Mouse (Mus musculus) myocyte (in vitro differentiated cells): Measurements from ENCODE around the gene C1qtnf12. TPM values are rescaled to one million over a fixed set of nuclear protein-coding genes. Genes with fewer than 3 reads are reported as not detected.

Experiments used
- H3K27me3 ChIP-seq: one replicate; pipeline ENCODE4 v1.6.1; 2011; ENCODE audit not compliant: control insufficient read depth, insufficient read depth, insufficient read length
- H3K36me3 ChIP-seq: one replicate; pipeline ENCODE4 v1.6.1; 2011; ENCODE audit not compliant: control insufficient read depth, insufficient read depth
- H3K4me2 ChIP-seq: one replicate; pipeline ENCODE4 v1.6.1; 2011; ENCODE audit warnings: low read depth, control low read depth
- H3K4me3 ChIP-seq: one replicate; pipeline ENCODE4 v1.5.1; 2011; ENCODE audit warnings: mild to moderate bottlenecking, control low read depth, moderate library complexity
- H3K79me2 ChIP-seq: one replicate; pipeline ENCODE4 v1.6.1; 2011; ENCODE audit not compliant: control insufficient read depth, insufficient read depth
- H3ac ChIP-seq: one replicate; pipeline ENCODE4 v1.6.1; 2011; ENCODE audit not compliant: control insufficient read depth, insufficient read length
- CEBPB ChIP-seq: IDR thresholded peaks from 2 replicates; pipeline ENCODE4 v1.6.1; 2011; ENCODE audit warnings: mild to moderate bottlenecking, moderate library complexity; ENCODE audit not compliant: poor library complexity, insufficient read depth, severe bottlenecking
- E2F4 ChIP-seq: IDR thresholded peaks from one replicate; pipeline ENCODE4 v1.6.1; 2011; ENCODE audit warnings: mild to moderate bottlenecking, control low read depth, moderate library complexity; ENCODE audit not compliant: insufficient read depth
- MAX ChIP-seq: IDR thresholded peaks from one replicate; pipeline ENCODE4 v1.6.1; 2011; ENCODE audit warnings: low read depth, mild to moderate bottlenecking, control low read depth
- MYOD1 ChIP-seq, 3 experiments: IDR thresholded peaks; one replicate each; pipeline ENCODE4 v1.6.1; 2011; ENCODE audit warnings: control low read depth in 2 of 3, low read depth in 2 of 3, mild to moderate bottlenecking in 2 of 3, moderate library complexity in 1 of 3; ENCODE audit not compliant: insufficient read length in 2 of 3, control insufficient read depth in 1 of 3
- MYOG ChIP-seq, 3 experiments: IDR thresholded peaks; one replicate each; pipeline ENCODE4 v1.6.1; 2011; ENCODE audit warnings: control low read depth in 2 of 3, low read depth in 2 of 3, mild to moderate bottlenecking in 2 of 3; ENCODE audit not compliant: insufficient read length in 2 of 3, control insufficient read depth in 1 of 3, insufficient read depth in 1 of 3
- POLR2A ChIP-seq: IDR thresholded peaks from one replicate; pipeline ENCODE4 v1.6.1; 2011; ENCODE audit warnings: low read depth, mild to moderate bottlenecking, control low read depth, moderate library complexity; ENCODE audit not compliant: insufficient read length
- POLR2AphosphoS2 ChIP-seq: IDR thresholded peaks from one replicate; pipeline ENCODE4 v1.6.1; 2011; ENCODE audit warnings: low read depth, control low read depth; ENCODE audit not compliant: insufficient read length
- REST ChIP-seq: IDR thresholded peaks from one replicate; pipeline ENCODE4 v1.6.1; 2011; ENCODE audit warnings: mild to moderate bottlenecking, control low read depth, moderate library complexity; ENCODE audit not compliant: insufficient read depth, insufficient read length
- SRF ChIP-seq: IDR thresholded peaks from one replicate; pipeline ENCODE4 v1.6.1; 2011; ENCODE audit warnings: low read depth; ENCODE audit not compliant: control insufficient read depth, insufficient read length
- TCF12 ChIP-seq: IDR thresholded peaks from one replicate; pipeline ENCODE4 v1.6.1; 2011; ENCODE audit warnings: mild to moderate bottlenecking, control low read depth; ENCODE audit not compliant: poor library complexity, insufficient read depth, severe bottlenecking
- TCF3 ChIP-seq: IDR thresholded peaks from one replicate; pipeline ENCODE4 v1.6.1; 2011; ENCODE audit warnings: low read depth, control low read depth; ENCODE audit not compliant: insufficient read length
- USF1 ChIP-seq: IDR thresholded peaks from one replicate; pipeline ENCODE4 v1.6.1; 2011; ENCODE audit warnings: low read depth, mild to moderate bottlenecking, control low read depth, moderate library complexity
- polyA plus RNA-seq: library from polyadenylated mRNA; unstranded; fragments of >200 nt; fragmentation: generic; extraction: Trizol; gene quantifications from one replicate; pipeline ENCODE4 v1.2.1, GENCODE M21; 2012; ENCODE audit warnings: missing spikeins

The C1qtnf12 gene
- polyA plus RNA-seq, 1 experiment = 2.1 TPM

DNA sequence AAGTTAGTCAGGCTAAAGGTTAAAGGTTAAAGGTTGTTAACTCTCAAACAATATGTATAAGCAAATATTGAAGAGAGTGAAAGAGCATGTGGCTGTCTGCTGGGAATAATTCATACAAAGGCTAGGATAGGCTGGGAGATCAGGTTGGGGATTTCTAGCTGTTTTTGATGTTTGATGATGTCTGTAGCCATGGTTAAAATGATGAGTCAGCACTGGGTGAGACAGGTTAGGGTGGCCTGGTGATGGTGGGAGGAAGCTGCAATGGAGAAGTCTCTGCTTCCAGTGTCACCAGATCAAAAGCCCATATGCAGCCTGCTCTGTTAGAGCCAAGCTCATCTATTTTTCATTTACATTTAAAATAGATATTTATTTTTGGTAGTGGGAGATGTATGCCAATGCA, 15.0 kb upstream of the C1qtnf12 start:
- H3K27me3 ChIP-seq = no peaks in the 10 kb centered on the region
- H3K4me3 ChIP-seq = no peak overlapping the region
- H3K36me3 ChIP-seq = peaks cover 24% of the 10 kb centered on the region
- TF ChIP-seq MYOD1 (IDR thresholded peaks at IDR 0.05; ENCODE audit: control insufficient read depth in 1 of 3, insufficient read length in 2 of 3, low read depth in 2 of 3) = no peak
- TF ChIP-seq POLR2A = no peak
- TF ChIP-seq E2F4 = no peak
- no peak for TF ChIP-seq CEBPB
- no peak for TF ChIP-seq MAX
- TF ChIP-seq TCF12 = no peak
- TF ChIP-seq REST = no peak
- TF ChIP-seq USF1 = no peak
- TF ChIP-seq SRF = no peak
- TF ChIP-seq TCF3 = no peak
- TF ChIP-seq POLR2AphosphoS2 = no peak
- TF ChIP-seq MYOG (IDR thresholded peaks at IDR 0.05; ENCODE audit: control insufficient read depth in 1 of 3, insufficient read depth in 1 of 3, insufficient read length in 2 of 3, low read depth in 2 of 3) = no peak
- H3ac ChIP-seq = no peak overlapping the region
- H3K79me2 ChIP-seq = peaks cover 67% of the 10 kb centered on the region
- no peak overlapping the region for H3K4me2 ChIP-seq

DNA sequence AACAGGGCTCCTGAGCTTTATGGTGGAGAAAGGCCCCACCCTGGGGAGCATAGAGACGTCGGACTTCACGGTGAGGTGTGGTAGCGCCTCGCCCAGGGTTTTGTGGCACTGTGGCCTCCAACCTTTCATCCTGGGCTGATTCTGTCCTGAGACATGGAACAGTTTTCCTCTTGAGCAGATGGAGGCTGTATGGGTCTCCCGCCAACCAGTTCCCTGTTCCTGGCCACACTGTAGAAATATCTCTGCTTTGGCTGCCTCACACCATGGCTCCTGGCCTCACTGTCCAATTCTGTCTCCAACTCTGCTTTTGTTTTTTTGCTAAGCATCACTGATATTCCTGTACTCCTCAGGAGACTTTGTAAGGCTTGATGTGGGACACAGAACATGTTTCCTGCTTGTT, 6.6 kb upstream of the C1qtnf12 start:
- H3K4me2 ChIP-seq = no peak overlapping the region
- H3K36me3 ChIP-seq = peaks cover 30% of the 10 kb centered on the region
- no peaks in the 10 kb centered on the region for H3K27me3 ChIP-seq
- no peak overlapping the region for H3K4me3 ChIP-seq
- TF ChIP-seq TCF12 = no peak
- TF ChIP-seq CEBPB = no peak
- TF ChIP-seq SRF = no peak
- H3K79me2 ChIP-seq = peaks cover 12% of the 10 kb centered on the region
- H3ac ChIP-seq = no peak overlapping the region

DNA sequence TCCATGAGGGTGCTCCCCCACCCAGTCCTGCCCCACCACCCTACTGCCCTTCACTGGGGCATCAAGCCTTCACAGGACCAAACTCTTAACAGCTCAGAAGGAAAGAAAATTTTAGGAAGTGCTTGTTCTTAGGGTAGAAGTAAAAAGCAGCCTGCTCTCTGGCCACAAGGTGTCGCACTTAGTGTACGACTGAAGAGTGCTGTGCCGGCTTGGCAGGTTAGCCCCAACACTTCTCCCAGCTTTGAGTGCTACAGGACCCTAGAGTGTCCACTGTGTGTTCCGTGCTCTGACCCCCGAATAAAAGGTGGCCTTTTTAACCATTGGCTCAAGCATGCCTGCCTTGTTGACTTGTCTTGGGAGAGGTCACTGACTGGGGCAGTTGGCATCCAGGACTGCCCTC, 2.8 kb upstream of the C1qtnf12 start:
- Histone ChIP-seq H3K4me3 (no peak overlapping the region), H3K4me2 (no peak overlapping the region), H3K79me2 (no peaks in the 10 kb centered on the region), H3ac (no peak overlapping the region), H3K36me3 (peaks cover 21% of the 10 kb centered on the region), H3K27me3 (no peaks in the 10 kb centered on the region)
- no peak for TF ChIP-seq REST
- no peak for TF ChIP-seq MYOD1 (IDR thresholded peaks at IDR 0.05; ENCODE audit: control insufficient read depth in 1 of 3, insufficient read length in 2 of 3, low read depth in 2 of 3)
- TF ChIP-seq TCF3 = no peak
- no peak for TF ChIP-seq POLR2A
- TF ChIP-seq USF1 = no peak
- no peak for TF ChIP-seq E2F4
- no peak for TF ChIP-seq CEBPB
- no peak for TF ChIP-seq SRF
- no peak for TF ChIP-seq MAX
- no peak for TF ChIP-seq POLR2AphosphoS2
- TF ChIP-seq TCF12 = no peak

DNA sequence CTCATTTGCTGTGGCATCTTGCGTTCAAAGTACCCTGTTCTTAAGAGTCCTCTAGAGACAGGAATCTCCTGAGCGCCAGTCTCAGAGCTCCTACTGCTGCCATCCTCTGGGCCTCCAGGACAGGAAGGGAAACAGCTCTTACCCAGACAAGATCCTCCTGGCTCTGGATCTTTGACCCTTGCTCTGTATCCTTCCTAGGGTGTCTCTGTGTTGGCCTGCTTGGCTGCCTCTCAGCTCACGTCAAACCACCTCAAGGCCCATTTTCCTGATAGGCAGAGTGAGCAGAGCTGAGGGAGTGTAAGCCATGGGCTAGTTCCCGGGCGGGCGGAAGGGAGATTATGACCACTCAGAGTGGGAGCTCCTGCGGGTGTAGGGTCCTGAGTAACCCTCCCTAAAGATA, 988 bp downstream of the C1qtnf12 start:
- no peak overlapping the region for H3ac ChIP-seq
- TF ChIP-seq MYOG (IDR thresholded peaks at IDR 0.05; ENCODE audit: control insufficient read depth in 1 of 3, insufficient read depth in 1 of 3, insufficient read length in 2 of 3, low read depth in 2 of 3) = no peak
- no peak for TF ChIP-seq POLR2AphosphoS2
- TF ChIP-seq MAX = no peak
- TF ChIP-seq E2F4 = no peak
- TF ChIP-seq CEBPB = no peak
- no peak for TF ChIP-seq POLR2A
- no peak for TF ChIP-seq MYOD1 (IDR thresholded peaks at IDR 0.05; ENCODE audit: control insufficient read depth in 1 of 3, insufficient read length in 2 of 3, low read depth in 2 of 3)
- TF ChIP-seq USF1 = no peak
- peaks cover 7% of the 10 kb centered on the region for H3K36me3 ChIP-seq
- H3K79me2 ChIP-seq = no peaks in the 10 kb centered on the region
- no peaks in the 10 kb centered on the region for H3K27me3 ChIP-seq
- H3K4me3 ChIP-seq = no peak overlapping the region
- no peak overlapping the region for H3K4me2 ChIP-seq

DNA sequence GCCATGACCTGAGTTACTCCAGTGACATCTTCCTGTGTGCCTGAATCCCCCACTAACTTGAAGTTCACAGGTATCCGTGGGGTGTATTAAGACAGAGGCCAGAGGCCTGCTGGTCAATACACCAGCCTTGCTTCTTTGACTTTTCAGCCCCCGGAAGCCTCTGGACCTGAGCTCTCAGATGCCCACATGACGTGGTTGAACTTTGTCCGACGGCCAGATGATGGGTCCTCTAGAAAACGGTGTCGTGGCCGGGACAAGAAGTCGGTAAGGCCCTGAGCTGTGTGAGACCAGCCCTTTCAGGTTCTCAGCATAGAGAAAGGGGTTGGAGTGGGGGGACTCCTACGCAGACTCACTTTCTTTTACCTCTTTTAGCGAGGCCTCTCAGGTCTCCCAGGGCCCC, 2.3 kb downstream of the C1qtnf12 start:
- Histone ChIP-seq H3K79me2 (no peaks in the 10 kb centered on the region), H3K36me3 (peaks cover 7% of the 10 kb centered on the region), H3K4me2 (no peak overlapping the region), H3K27me3 (no peaks in the 10 kb centered on the region), H3K4me3 (no peak overlapping the region), H3ac (no peak overlapping the region)
- TF ChIP-seq REST (no peak), MYOG (IDR thresholded peaks at IDR 0.05; ENCODE audit: control insufficient read depth in 1 of 3, insufficient read depth in 1 of 3, insufficient read length in 2 of 3, low read depth in 2 of 3) (no peak), POLR2A (no peak), E2F4 (no peak), USF1 (no peak), POLR2AphosphoS2 (no peak), MAX (no peak), CEBPB (no peak), MYOD1 (IDR thresholded peaks at IDR 0.05; ENCODE audit: control insufficient read depth in 1 of 3, insufficient read length in 2 of 3, low read depth in 2 of 3) (no peak), TCF3 (no peak), SRF (no peak), TCF12 (no peak)
